Mouse (Mus musculus) liver, embryonic 14.5 days (tissue): ENCODE measurements around the gene Shkbp1.

Experiments used
- CTCF ChIP-seq: IDR thresholded peaks from 2 replicates; pipeline ENCODE4 v1.5.1; 2016; ENCODE audit warnings: antibody characterized with exemption, low read depth, control low read depth
- EP300 ChIP-seq: IDR thresholded peaks from 2 replicates; pipeline ENCODE4 v1.6.1; 2016; ENCODE audit warnings: antibody characterized with exemption, low read depth

GRCm38 (mm10) chr7:27333316-27333941, 22.4 kb downstream of the Shkbp1 start:
- TF ChIP-seq CTCF (no peak), EP300 (no peak)
